Mouse (Mus musculus) embryonic fibroblast, embryonic 13.5 days (primary cell): ENCODE measurements around the gene 9230112D13Rik. TPM values are rescaled to one million over a fixed set of nuclear protein-coding genes. Genes with fewer than 3 reads are reported as not detected.
A peak's percentile ranks its signal among the peaks of the same experiment; 100 is the strongest.

Experiments used
- H3K27ac ChIP-seq: 2 replicates; pipeline ENCODE4 v1.5.1; 2012; ENCODE audit warnings: low read length, control low read depth, inconsistent platforms; ENCODE audit not compliant: insufficient read depth
- H3K4me1 ChIP-seq: 2 replicates; pipeline ENCODE4 v1.6.1; 2011; ENCODE audit warnings: low read length; ENCODE audit not compliant: control insufficient read depth, insufficient read depth
- H3K4me3 ChIP-seq: 2 replicates; pipeline ENCODE4 v1.5.1; 2011; ENCODE audit warnings: mild to moderate bottlenecking, control low read depth, low read length; ENCODE audit not compliant: insufficient read depth
- CTCF ChIP-seq: IDR thresholded peaks from 2 replicates; pipeline ENCODE4 v1.5.1; 2011; ENCODE audit warnings: mild to moderate bottlenecking, control low read depth, low read length, moderate library complexity, borderline replicate concordance; ENCODE audit not compliant: insufficient read depth
- POLR2A ChIP-seq: IDR thresholded peaks from 2 replicates; pipeline ENCODE4 v1.6.1; 2011; ENCODE audit warnings: low read depth, mild to moderate bottlenecking, control low read depth, low read length, moderate library complexity
- polyA plus RNA-seq: library from polyadenylated mRNA; stranded (reverse); fragments of >200 nt; gene quantifications from 2 replicates; pipeline ENCODE4 v1.2.4, GENCODE M21; 2011; ENCODE audit warnings: low read depth; ENCODE audit not compliant: missing spikeins, insufficient read length

9230112D13Rik gene
- polyA plus RNA-seq, 1 experiment = not detected

- H3K4me1 ChIP-seq = no peaks in the 10 kb centered on the region; the same call in 1 of the 2 replicates
- H3K4me3 ChIP-seq = no peak overlapping the region
- TF ChIP-seq POLR2A (no peak), CTCF (no peak)
- H3K27ac ChIP-seq = no peak overlapping the region
Observed at GRCm38 (mm10) chr14:34544001-34544400, 21.4 kb upstream of the 9230112D13Rik start.

GRCm38 (mm10) chr14:34543596-34543995, 21.0 kb upstream of the 9230112D13Rik start:
- no peak overlapping the region for H3K4me3 ChIP-seq
- no peaks in the 10 kb centered on the region; the same call in 1 of the 2 replicates for H3K4me1 ChIP-seq
- no peak overlapping the region for H3K27ac ChIP-seq
- TF ChIP-seq POLR2A (no peak), CTCF (no peak)

DNA sequence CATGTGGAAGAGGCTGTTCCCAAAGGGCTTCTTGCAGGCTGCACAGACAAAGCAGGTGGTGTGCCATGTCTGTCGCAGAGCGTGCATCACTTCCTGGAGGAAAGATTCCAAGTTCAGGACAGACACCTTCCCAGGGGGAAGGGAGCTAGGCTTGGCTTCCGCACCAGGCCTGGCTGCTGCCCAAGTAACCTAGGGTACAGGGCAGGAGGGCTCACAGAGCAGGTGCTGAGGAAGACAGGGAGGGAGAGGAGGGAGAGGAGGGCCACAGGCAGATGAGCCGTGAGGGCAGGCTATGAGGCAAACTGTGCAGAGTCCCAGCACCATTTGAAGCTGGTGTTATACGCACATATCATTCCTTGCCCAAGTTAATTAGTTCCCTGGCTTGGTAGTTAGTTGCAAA, 19.3 kb upstream of the 9230112D13Rik start:
- no peak overlapping the region for H3K27ac ChIP-seq
- no peak overlapping the region for H3K4me3 ChIP-seq
- TF ChIP-seq CTCF = no peak
- TF ChIP-seq POLR2A = no peak
- no peaks in the 10 kb centered on the region; the same call in 1 of the 2 replicates for H3K4me1 ChIP-seq

DNA sequence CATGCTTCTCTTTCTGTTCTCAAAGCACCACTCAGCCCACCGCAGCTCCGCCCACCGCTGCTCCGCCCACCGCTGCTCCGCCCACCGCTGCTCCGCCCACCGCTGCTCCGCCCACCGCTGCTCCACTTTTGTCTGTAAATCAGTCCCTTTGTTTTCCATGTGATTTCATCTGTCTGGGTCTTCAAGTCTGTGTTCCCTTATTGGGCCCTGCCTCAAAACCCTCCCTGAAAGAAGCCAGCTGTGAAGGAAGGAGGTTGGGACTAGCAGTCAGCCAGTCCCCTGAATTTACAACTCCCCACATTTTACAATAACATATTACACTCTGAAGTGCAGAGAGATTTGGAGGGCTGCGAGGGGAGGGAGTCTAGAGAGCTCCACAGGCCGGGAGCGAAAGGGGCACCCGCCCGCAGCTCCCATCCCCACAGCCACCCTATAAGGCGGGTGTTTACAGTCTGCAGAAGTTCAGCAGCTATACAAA, 18.1 kb upstream of the 9230112D13Rik start:
- Histone ChIP-seq H3K4me3 (no peak overlapping the region), H3K4me1 (no peaks in the 10 kb centered on the region; the same call in 1 of the 2 replicates), H3K27ac (no peak overlapping the region)
- TF ChIP-seq CTCF (no peak), POLR2A (no peak)

DNA sequence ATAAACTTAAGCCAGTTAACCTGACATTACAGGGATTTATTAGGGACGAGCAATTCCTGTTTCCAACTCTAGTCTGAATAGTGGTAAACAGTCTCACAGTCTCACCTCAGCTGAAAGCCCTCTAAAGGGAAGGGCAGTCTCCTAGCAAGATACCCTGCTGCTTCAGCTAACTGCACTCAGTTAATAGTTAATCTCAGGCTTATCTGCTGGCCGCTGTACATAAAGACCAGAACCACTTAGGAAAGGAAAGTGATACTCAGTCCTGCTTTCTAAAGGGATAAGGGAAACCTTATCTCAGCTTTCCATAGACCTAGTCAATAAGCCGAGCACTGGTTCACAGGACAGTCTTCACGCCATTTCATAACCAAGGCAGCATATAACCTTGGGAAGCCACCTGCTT, 13.3 kb upstream of the 9230112D13Rik start:
- Histone ChIP-seq H3K4me3 (no peak overlapping the region), H3K27ac (no peak overlapping the region), H3K4me1 (peaks cover 6% of the 10 kb centered on the region; the same call in 1 of the 2 replicates)
- TF ChIP-seq CTCF (no peak), POLR2A (no peak)

- no peak overlapping the region for H3K4me3 ChIP-seq
- H3K4me1 ChIP-seq = peaks cover 6% of the 10 kb centered on the region; the same call in 1 of the 2 replicates
- no peak overlapping the region for H3K27ac ChIP-seq
- TF ChIP-seq CTCF = no peak
- no peak for TF ChIP-seq POLR2A
Observed at GRCm38 (mm10) chr14:34533537-34533936, 10.9 kb upstream of the 9230112D13Rik start.

DNA sequence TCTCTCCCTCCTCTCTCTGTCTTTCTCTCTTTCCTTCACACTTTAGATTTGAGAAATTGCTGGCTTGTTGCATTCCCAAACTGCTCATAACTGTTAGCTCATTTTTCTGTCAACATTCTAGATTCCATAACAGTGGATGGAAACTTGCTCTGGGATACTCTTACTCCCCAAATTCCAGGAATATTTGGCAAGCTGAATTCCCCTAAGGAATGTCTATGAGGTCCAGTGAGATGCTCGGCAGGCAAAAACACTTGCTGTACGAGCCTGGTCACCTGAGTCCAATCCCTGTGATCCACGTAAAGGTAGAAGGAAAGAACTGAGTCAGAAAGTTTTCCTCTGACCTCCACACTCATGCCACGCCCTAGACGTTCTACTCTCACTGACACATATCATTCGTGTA, 9.9 kb upstream of the 9230112D13Rik start:
- no peak overlapping the region for H3K4me3 ChIP-seq
- peak overlapping the region; percentile 84 for H3K27ac ChIP-seq
- H3K4me1 ChIP-seq = peaks cover 6% of the 10 kb centered on the region; the same call in 1 of the 2 replicates
- TF ChIP-seq CTCF (no peak), POLR2A (no peak)

DNA sequence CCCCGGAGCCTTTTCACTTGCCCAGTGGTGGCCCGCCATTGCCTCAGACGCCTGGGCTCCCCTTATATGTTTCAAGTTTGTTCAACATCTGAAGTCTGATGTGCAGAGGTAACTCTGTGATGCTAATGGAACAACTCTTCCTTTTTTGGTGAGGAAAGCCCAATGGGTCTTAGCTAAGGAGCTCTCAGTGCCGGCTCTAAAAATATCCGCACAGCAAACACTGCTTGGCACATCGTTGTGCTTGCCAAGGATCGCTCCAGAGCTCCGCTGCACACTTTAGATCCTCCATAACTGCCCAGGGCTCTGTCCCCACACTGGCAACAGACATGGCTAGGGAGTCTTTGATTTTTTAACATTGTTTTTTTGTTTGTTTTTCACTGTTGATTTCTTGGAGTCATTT, 6.2 kb upstream of the 9230112D13Rik start:
- Histone ChIP-seq H3K4me1 (peaks cover 6% of the 10 kb centered on the region; the same call in 1 of the 2 replicates), H3K27ac (no peak overlapping the region), H3K4me3 (no peak overlapping the region)
- no peak for TF ChIP-seq POLR2A
- TF ChIP-seq CTCF = no peak

DNA sequence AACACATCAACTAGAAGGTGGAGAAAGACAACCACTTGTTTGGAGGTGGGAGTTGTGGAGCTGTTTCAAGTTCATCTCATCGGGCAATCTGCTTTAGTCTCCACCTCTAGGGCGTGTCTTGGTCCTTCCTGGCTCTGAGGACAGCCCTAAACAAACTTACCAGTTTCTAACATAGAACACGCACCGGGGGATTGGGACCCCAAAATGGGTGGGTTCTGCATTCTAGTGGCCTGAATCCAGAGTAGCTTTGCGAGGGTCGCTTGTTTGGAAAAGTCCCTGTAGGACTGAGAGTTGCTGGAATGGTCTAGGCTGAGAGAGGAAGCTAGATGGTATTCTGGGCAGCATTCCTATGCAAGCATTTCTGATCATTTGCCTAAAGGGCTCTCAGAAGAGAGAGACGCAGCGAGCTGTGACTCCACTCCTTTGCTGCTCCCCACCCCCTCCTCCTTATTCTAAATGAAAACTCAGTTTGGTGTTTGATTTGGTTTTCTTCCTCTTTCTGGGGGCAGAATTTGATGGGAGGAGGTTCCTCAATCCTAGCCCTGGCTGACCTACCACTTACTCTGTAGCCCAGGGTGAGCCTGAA, 4.5 kb downstream of the 9230112D13Rik start:
- Histone ChIP-seq H3K4me1 (peaks cover 6% of the 10 kb centered on the region; the same call in 1 of the 2 replicates), H3K4me3 (no peak overlapping the region), H3K27ac (no peak overlapping the region)
- no peak for TF ChIP-seq CTCF

DNA sequence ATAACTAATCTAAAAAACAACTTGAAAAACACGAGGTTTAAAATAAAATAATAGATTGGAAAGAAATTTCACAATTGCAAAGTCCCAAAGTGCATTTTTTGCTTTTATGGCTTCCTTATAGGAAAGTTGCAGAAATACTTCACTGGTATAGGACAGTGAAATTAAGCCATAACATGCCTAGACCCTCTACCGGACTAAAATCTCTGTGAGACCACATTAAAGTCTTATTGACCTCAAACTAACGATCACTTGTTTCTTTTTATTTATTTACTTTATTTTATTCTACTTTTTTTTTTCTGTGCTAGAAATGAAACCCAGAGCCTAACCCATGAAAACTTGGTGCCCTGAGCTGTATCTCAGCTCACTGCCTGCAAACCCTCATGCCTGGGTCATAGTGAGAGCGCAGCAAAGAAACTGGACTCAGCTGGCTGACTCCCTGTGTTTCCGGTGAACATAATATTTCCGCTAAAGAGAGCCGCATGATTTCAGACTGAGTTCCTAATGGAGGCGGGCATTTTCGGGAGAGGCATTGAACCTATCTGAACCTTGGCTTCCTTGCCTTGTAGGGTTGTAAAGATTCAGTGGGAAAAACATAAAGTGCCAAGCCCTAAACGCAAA, 5.5 kb downstream of the 9230112D13Rik start:
- peaks cover 6% of the 10 kb centered on the region; the same call in 1 of the 2 replicates for H3K4me1 ChIP-seq
- H3K4me3 ChIP-seq = no peak overlapping the region
- TF ChIP-seq CTCF = no peak
- TF ChIP-seq POLR2A = no peak
- no peak overlapping the region for H3K27ac ChIP-seq
